Mouse (Mus musculus) limb, embryonic 10.5 days (tissue): ENCODE results near the gene Zfp219. TPM values are rescaled to one million over a fixed set of nuclear protein-coding genes. Genes with fewer than 3 reads are reported as not detected.

Experiments used
- DNase-seq: peaks from one replicate; pipeline ENCODE4 v3.0.0-alpha.2; 2017; ENCODE audit warnings: low spot score
- H3K27ac ChIP-seq: fragments of 300-500 bp; sonication (generic); 2 replicates; pipeline ENCODE4 v1.5.1; 2016; ENCODE audit warnings: mild to moderate bottlenecking
- H3K27me3 ChIP-seq: fragments of 300-500 bp; sonication (generic); 2 replicates; pipeline ENCODE4 v1.6.1; 2016; ENCODE audit warnings: low read depth, mild to moderate bottlenecking; ENCODE audit not compliant: poor library complexity, severe bottlenecking
- H3K36me3 ChIP-seq: fragments of 300-500 bp; sonication (generic); 2 replicates; pipeline ENCODE4 v1.6.1; 2016; ENCODE audit warnings: mild to moderate bottlenecking, moderate library complexity
- H3K4me1 ChIP-seq: fragments of 300-500 bp; sonication (generic); 2 replicates; pipeline ENCODE4 v1.6.1; 2016
- H3K4me3 ChIP-seq: fragments of 300-500 bp; sonication (generic); 2 replicates; pipeline ENCODE4 v1.5.1; 2016; ENCODE audit warnings: mild to moderate bottlenecking, moderate library complexity
- H3K9me3 ChIP-seq: fragments of 300-500 bp; sonication (generic); replicated peaks from 2 replicates; pipeline ENCODE4 v1.6.1; 2016; ENCODE audit warnings: mild to moderate bottlenecking
- WGBS: fragments of 180-500 bp; shearing (Covaris S2); methylation state at CpG from one replicate; pipeline ENCODE4 v1.1.7; 2016; 5-methylcytosine and 5-hydroxymethylcytosine counted together
- polyA plus RNA-seq: library from polyadenylated mRNA; unstranded; fragments of >200 nt; fragmentation: Nextera tagmentation; extraction: Ambion mirVana; gene quantifications from 2 replicates; pipeline ENCODE4 v1.2.1, GENCODE M21; 2016

The Zfp219 gene
- polyA plus RNA-seq, 1 experiment from 2014 or later, result 51.1 TPM

DNA sequence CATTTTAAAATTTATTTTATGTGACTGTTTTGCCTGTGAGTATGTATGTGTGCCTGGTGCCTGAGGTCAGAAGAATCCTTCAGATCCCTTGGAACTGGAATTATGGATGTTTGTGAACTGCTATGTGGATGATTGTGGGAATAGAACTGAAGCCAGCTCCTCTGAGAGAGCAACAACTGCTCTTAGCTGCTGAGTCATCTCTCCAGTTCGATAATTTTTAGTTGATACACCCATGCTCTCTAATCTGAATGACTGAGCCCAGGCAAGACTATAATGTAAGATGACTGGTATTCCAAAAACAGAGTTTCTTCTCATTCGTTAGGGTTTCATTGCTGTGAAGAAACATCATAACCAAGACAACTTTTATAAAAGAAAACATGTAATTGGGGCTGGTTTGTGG lies 3.6 kb upstream of the Zfp219 start:
- H3K9me3 ChIP-seq, result no peaks in the 10 kb centered on the region
- no peaks in the 10 kb centered on the region for H3K36me3 ChIP-seq
- peaks cover 30% of the 10 kb centered on the region for H3K4me1 ChIP-seq
- no peak for DNase-seq
- H3K4me3 ChIP-seq, result no peak overlapping the region
- WGBS, result 91% methylated on average over 2 of the region's 2 CpGs
- no peaks in the 10 kb centered on the region for H3K27me3 ChIP-seq
- no peak overlapping the region for H3K27ac ChIP-seq

DNA sequence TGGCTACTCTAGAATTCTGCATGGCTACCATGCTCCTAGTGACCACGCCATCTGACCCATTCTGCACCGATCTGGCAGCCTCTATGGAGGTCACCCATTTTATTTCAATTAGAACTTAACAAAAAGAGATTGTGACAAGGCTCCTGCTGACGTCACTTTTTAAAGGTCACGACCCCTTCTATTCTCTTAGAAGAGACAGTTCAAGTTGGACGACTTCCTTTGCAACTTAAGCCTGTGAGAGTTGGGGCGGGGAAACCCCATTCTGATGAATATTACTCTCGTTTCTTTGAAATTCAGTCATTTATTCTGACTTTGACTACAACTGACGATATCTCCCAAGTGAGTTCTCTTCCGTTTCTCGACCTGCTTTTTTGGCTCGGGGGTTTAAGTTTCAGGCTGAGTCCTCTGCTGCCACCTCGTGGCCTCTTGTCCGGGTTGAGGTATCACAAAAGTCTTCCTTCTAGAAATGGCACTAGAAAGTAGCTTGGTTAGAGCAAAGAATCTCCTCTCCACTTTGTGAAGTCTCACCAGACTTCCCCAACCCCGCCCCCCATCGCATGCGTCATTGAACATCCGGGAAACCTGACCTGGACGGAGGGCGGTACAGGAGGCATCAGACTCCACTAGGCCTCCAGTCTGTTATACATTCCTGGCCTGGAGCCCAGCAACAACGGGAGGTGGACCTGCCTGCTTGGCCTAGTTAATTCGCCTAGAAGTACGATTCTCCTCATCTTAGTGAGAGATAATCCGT lies 2.4 kb upstream of the Zfp219 start:
- Histone ChIP-seq H3K4me1 (peaks cover 40% of the 10 kb centered on the region), H3K9me3 (no peaks in the 10 kb centered on the region), H3K27me3 (no peaks in the 10 kb centered on the region), H3K36me3 (peaks cover 7% of the 10 kb centered on the region), H3K27ac (peak overlapping the region; percentile 86), H3K4me3 (peak overlapping the region; percentile 45)
- DNase-seq, result peak; percentile 89
- 7% methylated on average over 23 of the region's 23 CpGs for WGBS

DNA sequence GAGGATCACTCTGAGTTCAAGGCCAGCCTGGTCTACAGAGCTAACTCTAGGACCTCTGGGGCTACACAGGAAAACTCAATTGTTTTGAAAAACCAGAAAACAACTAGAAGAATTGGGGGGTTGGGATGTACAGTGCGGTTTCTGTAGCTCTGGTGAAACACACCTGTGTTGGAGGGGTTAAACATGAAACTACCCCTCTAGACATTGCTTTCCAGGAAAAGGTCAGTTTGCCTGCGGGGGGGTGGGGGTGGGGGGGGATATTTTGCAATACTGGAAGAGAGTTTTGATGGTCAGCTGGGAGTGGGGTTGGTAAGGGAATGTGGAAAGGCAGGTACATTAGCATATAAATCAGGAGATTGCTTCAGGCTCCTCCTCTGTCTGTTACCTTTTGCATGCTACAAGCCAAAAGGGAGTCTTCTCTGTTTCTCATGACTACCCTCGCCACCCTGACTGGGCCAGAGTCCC lies 1.7 kb upstream of the Zfp219 start:
- no peaks in the 10 kb centered on the region for H3K9me3 ChIP-seq
- DNase-seq, result no peak
- peak overlapping the region; percentile 45 for H3K4me3 ChIP-seq
- no peaks in the 10 kb centered on the region for H3K27me3 ChIP-seq
- peak overlapping the region; percentile 86 for H3K27ac ChIP-seq
- peaks cover 9% of the 10 kb centered on the region for H3K36me3 ChIP-seq
- peaks cover 40% of the 10 kb centered on the region for H3K4me1 ChIP-seq
- WGBS, result 64% methylated on average over 3 of the region's 3 CpGs

DNA sequence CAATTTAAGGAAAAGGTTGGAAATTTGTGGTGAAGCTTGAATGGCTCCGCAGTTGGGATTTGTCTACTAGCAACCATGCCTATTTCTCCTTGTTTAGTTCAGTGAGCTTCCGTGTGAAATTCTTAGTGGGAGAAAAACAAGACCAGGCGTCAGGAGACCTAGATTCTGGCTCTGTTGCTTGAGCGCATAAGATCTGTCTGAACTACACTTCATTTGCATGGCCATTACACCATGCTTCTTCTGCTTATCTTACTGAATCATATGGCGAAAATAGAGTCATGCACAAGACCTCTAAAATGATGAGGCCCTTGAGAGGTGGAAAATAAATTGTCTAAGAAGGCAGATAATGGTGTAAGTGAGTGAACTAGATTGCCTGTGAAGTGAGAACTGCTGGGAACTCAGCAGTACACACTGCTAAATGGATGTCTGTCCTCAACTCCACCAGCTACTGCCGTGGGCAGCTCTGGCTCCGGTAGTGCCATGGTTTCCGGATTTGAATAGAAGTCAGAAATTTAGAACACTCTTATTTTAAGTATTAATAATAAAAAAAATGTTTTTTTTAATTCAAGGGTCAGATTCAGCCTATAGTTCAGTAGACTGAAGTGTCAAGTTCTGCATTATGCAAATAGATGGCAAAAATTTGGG lies 1.2 kb upstream of the Zfp219 start:
- peaks cover 44% of the 10 kb centered on the region for H3K4me1 ChIP-seq
- WGBS, result 91% methylated on average over 8 of the region's 8 CpGs
- no peaks in the 10 kb centered on the region for H3K27me3 ChIP-seq
- peaks cover 9% of the 10 kb centered on the region for H3K36me3 ChIP-seq
- H3K4me3 ChIP-seq, result peak overlapping the region; percentile 76; the same call in 1 of the 2 replicates
- no peak for DNase-seq
- no peaks in the 10 kb centered on the region for H3K9me3 ChIP-seq
- H3K27ac ChIP-seq, result peak overlapping the region; percentile 100; the same call in 1 of the 2 replicates

DNA sequence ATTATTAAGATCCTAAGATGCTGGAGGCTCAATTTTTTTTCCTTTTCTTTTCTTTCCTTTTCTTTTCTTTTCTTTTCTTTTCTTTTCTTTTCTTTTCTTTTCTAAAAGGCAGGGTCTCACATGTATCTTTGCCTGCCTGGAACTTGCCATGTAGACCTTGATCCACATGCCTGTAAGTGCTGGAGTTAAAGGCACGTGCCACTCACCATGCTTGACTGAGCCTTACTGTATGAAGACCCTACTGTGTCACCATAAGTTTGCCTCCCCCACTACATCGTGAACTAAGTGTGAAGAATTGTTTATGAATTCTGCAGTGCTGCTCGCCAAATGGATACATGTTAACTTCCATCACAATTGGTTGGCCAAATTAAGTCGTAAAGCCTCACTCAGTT lies 601 bp upstream of the Zfp219 start:
- peaks cover 50% of the 10 kb centered on the region for H3K4me1 ChIP-seq
- 77% methylated on average over 4 of the region's 4 CpGs for WGBS

DNA sequence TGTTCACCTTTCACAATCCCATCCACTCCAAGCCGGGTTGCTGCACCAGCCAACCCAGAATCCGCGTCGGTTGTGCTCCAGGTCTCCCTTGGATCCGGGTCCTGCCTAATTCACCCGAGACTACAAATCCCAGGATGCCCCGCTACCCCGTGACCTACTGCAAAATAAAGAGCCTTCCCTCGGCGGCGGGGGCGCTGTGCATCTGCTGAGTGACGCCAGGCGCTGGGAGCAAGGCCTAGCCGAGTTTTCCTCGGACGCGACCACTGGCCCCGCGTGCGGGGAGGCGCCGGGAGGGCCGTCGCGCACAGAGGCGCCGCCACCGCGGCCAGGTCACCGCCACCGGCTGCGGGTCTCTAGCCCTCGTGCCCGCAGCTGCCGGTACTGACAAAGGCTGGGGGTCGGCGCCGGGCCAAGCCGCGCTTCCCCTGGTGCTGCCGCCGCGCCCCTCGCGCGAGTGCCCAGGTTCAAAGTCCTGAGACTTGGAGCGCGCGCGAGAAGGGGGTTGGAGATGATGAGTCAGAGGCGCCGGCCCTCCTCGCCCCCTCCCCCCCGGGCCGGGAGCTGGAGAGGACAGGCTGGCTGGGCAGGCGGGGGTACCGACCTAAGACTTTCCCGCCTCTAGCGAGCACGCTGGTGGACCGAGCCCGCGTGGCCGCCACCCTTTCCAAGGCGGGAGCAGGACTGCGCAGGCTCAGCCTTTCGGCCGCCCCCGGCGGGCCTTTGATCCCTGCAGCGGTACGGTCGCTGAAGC lies 768 bp downstream of the Zfp219 start:
- Histone ChIP-seq H3K9me3 (no peaks in the 10 kb centered on the region), H3K27ac (peak overlapping the region; percentile 100), H3K36me3 (peaks cover 11% of the 10 kb centered on the region), H3K4me1 (peaks cover 62% of the 10 kb centered on the region), H3K4me3 (peak overlapping the region; percentile 76), H3K27me3 (no peaks in the 10 kb centered on the region)
- peak; percentile 97 for DNase-seq
- under 1% methylated on average over 72 of the region's 74 CpGs for WGBS

More for the DNA sequence above, 601 bp upstream of the Zfp219 start:
- H3K9me3 ChIP-seq, result no peaks in the 10 kb centered on the region
- no peaks in the 10 kb centered on the region for H3K27me3 ChIP-seq
- peak overlapping the region; percentile 76 for H3K4me3 ChIP-seq
- DNase-seq, result no peak
- peak overlapping the region; percentile 100 for H3K27ac ChIP-seq
- peaks cover 11% of the 10 kb centered on the region for H3K36me3 ChIP-seq

DNA sequence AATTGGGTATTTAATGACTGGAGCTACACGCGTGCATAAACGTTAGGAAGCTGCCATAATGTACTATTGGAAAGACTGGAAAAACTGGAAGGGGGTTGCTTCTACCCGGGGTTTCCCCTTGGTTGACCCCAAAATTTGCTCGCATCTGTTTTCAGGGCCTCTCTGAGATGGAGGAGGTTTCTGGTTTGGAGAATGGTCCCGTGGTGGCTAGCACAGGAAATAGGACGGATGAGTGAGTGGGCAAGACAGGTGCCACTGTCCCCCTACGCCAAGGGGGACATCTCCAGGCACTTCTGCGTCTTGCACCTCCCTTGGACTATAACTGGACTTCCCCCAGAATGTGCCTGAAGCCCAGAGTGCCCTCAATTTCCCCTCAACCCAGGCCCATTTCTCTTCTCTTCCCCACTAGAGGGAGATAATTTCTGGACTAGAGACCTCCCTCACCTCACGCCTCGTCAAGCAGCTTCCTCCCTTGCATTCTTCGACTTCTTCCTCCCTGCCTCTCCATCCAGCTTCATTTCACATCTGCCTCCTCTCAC lies 1.4 kb downstream of the Zfp219 start:
- Histone ChIP-seq H3K4me1 (peaks cover 62% of the 10 kb centered on the region), H3K27me3 (no peaks in the 10 kb centered on the region), H3K36me3 (peaks cover 11% of the 10 kb centered on the region), H3K4me3 (peak overlapping the region; percentile 76), H3K27ac (peak overlapping the region; percentile 100), H3K9me3 (no peaks in the 10 kb centered on the region)
- no peak for DNase-seq
- WGBS, result 46% methylated on average over 12 of the region's 12 CpGs

DNA sequence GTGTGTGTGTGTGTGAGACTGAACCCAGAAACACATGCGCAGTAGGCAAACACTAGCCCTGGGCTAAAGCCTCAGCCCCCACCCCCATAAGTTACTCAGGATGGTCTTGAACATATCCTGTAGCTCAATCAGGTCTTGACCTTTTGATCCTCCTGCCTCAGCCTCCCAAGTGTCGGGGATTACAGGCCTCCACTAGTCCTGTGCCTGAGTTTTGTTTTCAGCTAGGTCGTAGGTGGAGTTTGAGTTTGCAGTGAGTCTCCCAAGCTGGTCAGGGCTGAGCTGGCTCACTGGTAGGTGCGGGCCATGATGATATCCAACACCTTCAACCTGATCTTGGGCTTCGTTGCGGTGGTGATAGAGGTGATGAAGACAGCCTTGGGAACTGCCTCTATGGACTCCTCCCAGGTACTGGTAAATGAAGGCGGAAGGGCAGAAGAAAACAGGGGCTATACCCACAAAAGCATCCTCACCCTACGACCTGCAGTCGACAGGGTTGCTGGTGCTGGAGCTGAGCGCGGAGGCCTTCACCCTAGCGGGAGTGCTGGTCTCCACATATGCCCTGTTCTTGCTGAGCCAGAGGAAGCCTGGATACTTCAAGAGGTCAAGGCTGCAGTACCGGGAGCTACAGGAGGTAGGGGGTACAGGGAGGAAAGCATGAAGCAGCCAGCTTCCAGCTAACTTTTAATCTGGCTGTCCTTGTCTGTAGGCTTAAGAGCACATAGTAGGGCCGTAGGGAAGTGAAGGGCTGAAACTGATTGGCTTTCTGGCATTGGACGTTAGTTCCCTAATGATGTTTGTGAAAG lies 2.1 kb downstream of the Zfp219 start:
- H3K4me3 ChIP-seq, result peak overlapping the region; percentile 76
- H3K9me3 ChIP-seq, result no peaks in the 10 kb centered on the region
- peak overlapping the region; percentile 100 for H3K27ac ChIP-seq

DNA sequence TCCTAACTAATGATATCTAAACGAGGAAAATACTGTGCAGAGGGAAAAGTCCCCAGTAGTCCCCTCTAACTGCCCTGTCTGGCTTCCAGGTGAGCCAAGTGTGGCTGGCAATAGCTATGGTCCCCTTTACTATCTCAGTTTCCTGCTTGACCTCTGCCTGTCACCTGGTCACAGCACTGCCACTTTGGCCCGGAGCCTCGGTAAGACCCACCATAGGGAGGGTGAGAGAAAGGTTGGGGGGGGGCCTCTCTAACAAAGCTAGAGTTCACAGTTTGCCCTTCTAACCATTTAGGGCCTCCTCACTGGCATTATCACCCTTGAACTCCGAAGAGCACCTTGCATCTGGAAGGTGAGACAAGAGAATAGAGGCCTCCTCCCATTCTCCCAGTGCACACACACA lies 2.9 kb downstream of the Zfp219 start:
- no peaks in the 10 kb centered on the region for H3K9me3 ChIP-seq
- H3K4me1 ChIP-seq, result peaks cover 63% of the 10 kb centered on the region
- H3K27ac ChIP-seq, result no peak overlapping the region
- no peak for DNase-seq
- H3K27me3 ChIP-seq, result no peaks in the 10 kb centered on the region
- H3K4me3 ChIP-seq, result no peak overlapping the region
- WGBS, result 88% methylated on average over 4 of the region's 4 CpGs
- peaks cover 11% of the 10 kb centered on the region for H3K36me3 ChIP-seq

More for the DNA sequence above, 2.1 kb downstream of the Zfp219 start:
- 94% methylated on average over 15 of the region's 15 CpGs for WGBS
- no peaks in the 10 kb centered on the region for H3K27me3 ChIP-seq
- peaks cover 11% of the 10 kb centered on the region for H3K36me3 ChIP-seq
- H3K4me1 ChIP-seq, result peaks cover 63% of the 10 kb centered on the region
- no peak for DNase-seq

DNA sequence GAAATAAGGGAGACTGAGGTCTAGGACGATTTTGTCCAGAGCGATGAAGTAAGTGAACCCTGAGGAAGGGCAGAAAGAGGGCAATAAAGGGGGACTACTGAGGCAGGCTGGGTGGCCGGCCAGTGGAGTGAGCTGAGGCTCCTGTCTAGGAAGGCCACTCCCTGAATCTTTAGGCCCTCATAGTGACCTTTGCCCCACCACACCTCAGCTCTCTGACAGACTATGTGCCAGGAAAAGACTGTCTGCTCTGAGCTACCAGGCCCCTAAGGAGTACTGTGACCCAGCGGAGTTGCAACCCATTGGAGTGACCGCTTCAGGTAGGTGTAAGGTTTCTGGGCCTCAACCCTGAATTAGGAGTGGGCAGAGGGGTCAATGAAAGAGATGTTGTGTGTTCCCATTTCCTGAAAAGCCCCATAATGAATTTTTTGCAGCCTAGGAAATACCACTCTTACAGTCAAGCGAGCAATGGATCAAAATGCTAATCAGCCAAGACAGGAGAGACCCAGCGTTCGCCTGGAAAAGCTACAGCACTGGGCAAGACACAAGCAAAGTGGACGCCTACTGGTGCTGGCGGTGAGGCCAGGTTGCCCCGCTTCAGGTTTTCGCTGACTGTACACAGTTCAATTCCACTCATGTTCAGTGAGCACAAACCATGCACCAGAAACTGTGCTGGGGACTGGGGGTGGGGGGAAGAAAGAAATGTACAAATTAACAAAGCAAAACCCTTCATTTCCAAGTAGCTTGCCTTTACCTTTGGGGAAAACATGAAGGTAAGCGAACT lies 3.7 kb downstream of the Zfp219 start:
- WGBS, result 79% methylated on average over 13 of the region's 13 CpGs
- Histone ChIP-seq H3K4me1 (peaks cover 65% of the 10 kb centered on the region), H3K9me3 (no peaks in the 10 kb centered on the region), H3K27ac (no peak overlapping the region), H3K36me3 (peaks cover 11% of the 10 kb centered on the region), H3K27me3 (no peaks in the 10 kb centered on the region), H3K4me3 (no peak overlapping the region)
- no peak for DNase-seq

DNA sequence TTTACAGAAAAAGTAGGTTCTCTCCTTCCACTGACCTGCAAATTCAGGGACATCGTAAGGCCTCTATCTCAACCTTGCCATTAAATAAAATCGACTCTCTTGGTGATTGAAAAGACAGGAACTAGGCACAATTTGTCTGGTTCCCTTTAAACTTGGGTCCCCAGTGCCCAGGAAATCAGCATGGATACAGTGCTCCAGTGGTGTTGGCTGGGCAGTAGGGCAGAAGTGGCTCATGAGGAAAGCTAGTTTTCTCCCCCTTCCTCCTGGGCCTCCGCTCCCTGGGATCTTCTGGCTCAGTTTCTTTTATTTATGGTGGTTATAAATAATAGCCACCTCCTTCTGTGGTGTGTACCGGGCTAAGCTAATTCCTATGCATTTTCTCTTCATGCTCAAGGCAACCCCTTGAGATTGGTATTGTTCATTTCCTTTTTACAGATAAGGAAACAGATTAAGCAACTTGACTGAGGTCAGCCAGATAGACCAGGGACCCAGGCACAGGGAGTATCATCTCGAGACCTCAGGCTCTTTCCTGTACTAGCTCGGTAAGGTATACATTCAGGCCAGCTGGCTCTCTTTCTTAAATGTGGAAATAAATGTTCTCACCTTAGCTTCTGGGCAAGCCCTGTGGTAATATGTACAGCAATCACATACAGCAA lies 5.0 kb downstream of the Zfp219 start, which contains the start of gene Tmem253:
Gene Tmem253 (plus strand): TSS at position 214 of the 656 bp plus-strand sequence.
- no peaks in the 10 kb centered on the region for H3K27me3 ChIP-seq
- H3K36me3 ChIP-seq, result peaks cover 11% of the 10 kb centered on the region
- DNase-seq, result no peak
- no peaks in the 10 kb centered on the region for H3K9me3 ChIP-seq
- 49% methylated on average over 6 of the region's 6 CpGs for WGBS
- peaks cover 69% of the 10 kb centered on the region for H3K4me1 ChIP-seq
- H3K27ac ChIP-seq, result peak within 1 kb of the TSS; percentile 96
- H3K4me3 ChIP-seq, result peak within 1 kb of the TSS; percentile 80
